Mouse (Mus musculus) intestine, embryonic 16.5 days (tissue): ENCODE measurements at regions not wholly inside any gene's neighbourhood (a gene's known extent, or its start where the extent isn't known, plus 50 kb on each side); places are given as distances from the start of the nearest gene placed in this dataset.

Experiments
- ATAC-seq: fragments of 200-750 bp; cut with Nextera tagmentation; 2 replicates; pipeline ENCODE4 v1.8.0; 2017; ENCODE audit warnings: moderate TSS enrichment, moderate library complexity
- H3K27ac ChIP-seq: fragments of 300-500 bp; sonication (generic); 2 replicates; pipeline ENCODE4 v1.5.1; 2014; ENCODE audit warnings: mild to moderate bottlenecking, low read length
- H3K27me3 ChIP-seq: fragments of 300-500 bp; sonication (generic); replicated peaks from 2 replicates; pipeline ENCODE4 v1.6.1; 2014; ENCODE audit warnings: low read length, control low read depth, mixed read lengths; ENCODE audit not compliant: control insufficient read depth, insufficient read depth
- H3K36me3 ChIP-seq: fragments of 300-500 bp; sonication (generic); 2 replicates; pipeline ENCODE4 v1.6.1; 2014; ENCODE audit warnings: low read length, control low read depth; ENCODE audit not compliant: control insufficient read depth, insufficient read depth
- H3K4me1 ChIP-seq: fragments of 300-500 bp; sonication (generic); 2 replicates; pipeline ENCODE4 v1.6.1; 2014; ENCODE audit warnings: low read length, control low read depth, mixed read lengths; ENCODE audit not compliant: control insufficient read depth, insufficient read depth
- H3K4me2 ChIP-seq: fragments of 300-500 bp; sonication (generic); 2 replicates; pipeline ENCODE4 v1.6.1; 2014; ENCODE audit warnings: low read depth, low read length, control low read depth
- H3K4me3 ChIP-seq: fragments of 300-500 bp; sonication (generic); 2 replicates; pipeline ENCODE4 v1.5.1; 2014; ENCODE audit warnings: mild to moderate bottlenecking, low read length
- H3K9ac ChIP-seq: fragments of 300-500 bp; sonication (generic); 2 replicates; pipeline ENCODE4 v1.6.1; 2014; ENCODE audit warnings: low read depth, low read length
- H3K9me3 ChIP-seq: fragments of 300-500 bp; sonication (generic); 2 replicates; pipeline ENCODE4 v1.6.1; 2016; ENCODE audit warnings: low read length, control low read depth; ENCODE audit not compliant: control insufficient read depth
- WGBS: fragments of 180-500 bp; shearing (Covaris S2); extraction: QIAGEN DNeasy Blood & Tissue Kit; methylation state at CpG from one replicate; pipeline ENCODE4 v1.1.7; 2014; 5-methylcytosine and 5-hydroxymethylcytosine counted together

DNA sequence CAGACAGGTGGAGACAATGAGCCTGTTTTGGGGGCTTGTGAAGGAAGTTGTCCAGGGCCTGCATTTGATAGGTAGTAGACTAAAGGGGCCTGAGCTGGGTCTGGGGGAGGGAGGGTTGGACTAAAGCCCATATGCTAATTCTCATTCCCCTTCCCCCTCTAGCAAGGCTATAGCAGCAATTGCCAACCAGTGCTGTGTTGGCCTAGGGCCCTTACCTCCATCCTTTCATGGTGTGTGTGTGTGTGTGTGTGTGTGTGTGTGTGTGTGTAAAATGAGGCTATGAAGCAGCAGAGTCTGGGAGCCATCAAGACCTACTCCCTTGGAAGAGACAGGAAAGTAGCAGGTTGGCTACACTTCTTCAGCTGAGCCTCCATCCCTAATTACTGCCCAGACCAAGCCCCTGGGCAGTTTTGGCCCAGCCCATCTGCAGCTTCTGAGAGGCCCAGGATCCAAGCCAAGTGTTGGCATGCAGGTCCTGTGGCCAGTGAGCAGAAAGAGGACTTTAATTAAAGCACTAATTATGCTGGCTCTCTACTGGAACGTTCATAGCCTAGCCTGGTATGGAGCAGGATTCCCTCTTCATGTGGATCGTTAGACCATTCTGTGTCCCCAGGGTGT, 143.4 kb downstream of the Dhx35 start:
- no peaks in the 10 kb centered on the region for H3K9me3 ChIP-seq
- H3K27me3 ChIP-seq, result no peaks in the 10 kb centered on the region
- WGBS, result 82% methylated on average over 2 of the region's 2 CpGs
- H3K36me3 ChIP-seq, result no peaks in the 10 kb centered on the region
- ATAC-seq, result no peak
- no peak overlapping the region for H3K9ac ChIP-seq
- no peak overlapping the region for H3K4me3 ChIP-seq
- H3K4me1 ChIP-seq, result no peaks in the 10 kb centered on the region
- no peak overlapping the region for H3K4me2 ChIP-seq
- H3K27ac ChIP-seq, result no peak overlapping the region

DNA sequence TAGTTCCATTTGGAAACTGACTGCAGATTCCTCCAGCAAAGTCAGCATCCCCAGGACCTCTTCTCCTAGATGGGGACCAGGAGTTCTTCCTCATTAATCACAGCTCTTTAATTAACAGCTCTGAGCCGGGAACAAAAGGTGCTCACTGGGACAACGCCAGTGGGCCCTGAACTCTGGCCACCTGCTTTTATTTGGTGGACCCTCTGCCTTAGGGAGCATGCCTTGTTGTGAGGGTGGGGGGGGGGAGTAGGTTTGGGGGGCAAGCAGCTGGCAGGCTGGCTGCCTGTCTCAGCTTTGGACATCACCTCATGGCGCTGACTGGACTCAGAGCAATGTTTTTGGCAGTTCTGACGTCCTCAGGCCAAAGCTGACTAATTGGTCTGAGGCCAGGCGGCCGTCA, 154.8 kb downstream of the Dhx35 start:
- Histone ChIP-seq H3K4me3 (no peak overlapping the region), H3K9me3 (no peaks in the 10 kb centered on the region), H3K27ac (no peak overlapping the region), H3K27me3 (no peaks in the 10 kb centered on the region), H3K36me3 (no peaks in the 10 kb centered on the region), H3K9ac (no peak overlapping the region), H3K4me1 (no peaks in the 10 kb centered on the region), H3K4me2 (no peak overlapping the region)
- ATAC-seq, result no peak
- WGBS, result 49% methylated on average over 6 of the region's 6 CpGs

GRCm38 (mm10) chr2:158951061-158951460, 156.5 kb downstream of the Dhx35 start:
- H3K36me3 ChIP-seq, result no peaks in the 10 kb centered on the region
- no peak overlapping the region for H3K9ac ChIP-seq
- no peak overlapping the region for H3K4me3 ChIP-seq
- H3K4me1 ChIP-seq, result no peaks in the 10 kb centered on the region
- no peak overlapping the region for H3K27ac ChIP-seq
- H3K27me3 ChIP-seq, result no peaks in the 10 kb centered on the region
- 43% methylated on average over 3 of the region's 3 CpGs for WGBS
- H3K4me2 ChIP-seq, result no peak overlapping the region
- H3K9me3 ChIP-seq, result no peaks in the 10 kb centered on the region
- ATAC-seq, result no peak

- no peaks in the 10 kb centered on the region for H3K4me1 ChIP-seq
- ATAC-seq, result no peak
- 49% methylated on average over 11 of the region's 11 CpGs for WGBS
- H3K9me3 ChIP-seq, result no peaks in the 10 kb centered on the region
- no peak overlapping the region for H3K4me3 ChIP-seq
- no peaks in the 10 kb centered on the region for H3K27me3 ChIP-seq
- no peak overlapping the region for H3K9ac ChIP-seq
- H3K36me3 ChIP-seq, result no peaks in the 10 kb centered on the region
- H3K4me2 ChIP-seq, result no peak overlapping the region
- no peak overlapping the region for H3K27ac ChIP-seq
These were observed 162.3 kb downstream of the Dhx35 start for GRCm38 (mm10) chr2:158956888-158957287.

DNA sequence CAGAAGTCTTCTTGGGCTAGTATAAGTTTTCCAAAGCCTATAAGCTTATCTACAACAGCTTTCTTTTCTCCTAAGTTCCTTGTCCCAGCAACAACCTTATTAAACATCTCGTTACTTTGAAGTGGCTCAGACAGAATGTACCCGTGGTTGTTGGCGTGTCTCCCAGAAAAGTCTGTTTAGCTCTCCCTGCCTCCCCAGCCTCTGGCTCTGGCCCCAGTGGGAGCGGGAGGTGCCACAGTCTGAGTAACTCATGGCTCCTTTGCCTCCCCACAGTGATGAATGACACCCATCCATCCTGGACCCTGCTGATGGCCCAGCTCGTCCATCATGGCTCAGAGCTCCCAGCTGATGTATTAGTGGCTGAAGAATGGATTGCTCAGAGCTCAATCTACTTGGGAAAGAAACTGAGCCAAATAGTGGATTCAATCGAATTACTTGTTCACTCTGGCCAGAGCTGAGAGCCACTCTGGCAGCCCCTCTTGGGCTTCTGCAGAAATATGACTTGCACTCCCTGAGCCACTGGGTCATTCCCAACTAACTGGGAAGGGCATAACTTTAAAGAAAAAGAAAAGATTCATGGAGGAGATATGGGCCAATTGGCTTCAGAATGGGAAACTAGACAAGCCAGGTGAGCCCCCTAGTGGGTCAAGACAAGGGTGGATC, 170.5 kb downstream of the Dhx35 start:
- Histone ChIP-seq H3K4me2 (no peak overlapping the region), H3K9ac (no peak overlapping the region), H3K27me3 (no peaks in the 10 kb centered on the region), H3K36me3 (no peaks in the 10 kb centered on the region), H3K27ac (no peak overlapping the region), H3K9me3 (no peaks in the 10 kb centered on the region), H3K4me1 (no peaks in the 10 kb centered on the region), H3K4me3 (no peak overlapping the region)
- ATAC-seq, result no peak
- 54% methylated on average over 6 of the region's 6 CpGs for WGBS

DNA sequence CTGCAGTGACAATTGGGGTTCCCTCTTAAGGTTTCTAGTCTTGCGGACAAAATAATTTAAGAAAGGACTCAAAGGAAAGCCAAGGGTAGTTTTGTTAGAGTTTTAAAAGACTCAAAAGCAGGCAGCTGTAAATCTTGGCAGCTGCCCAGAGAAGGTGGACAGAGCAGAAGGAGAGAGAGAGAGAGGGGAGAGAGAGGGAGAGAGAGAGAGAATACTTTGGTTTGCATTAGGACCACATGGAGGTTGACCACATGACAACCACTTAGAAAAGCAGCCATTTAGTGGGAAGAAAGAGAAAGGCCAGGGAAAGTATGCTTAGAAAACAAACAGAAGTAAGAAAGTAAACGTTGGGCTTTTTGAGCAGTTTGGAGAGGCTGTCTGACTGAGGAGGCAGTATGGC, 177.6 kb downstream of the Dhx35 start:
- H3K36me3 ChIP-seq, result no peaks in the 10 kb centered on the region
- H3K9me3 ChIP-seq, result no peaks in the 10 kb centered on the region
- H3K9ac ChIP-seq, result no peak overlapping the region
- 52% methylated on average over 2 of the region's 2 CpGs for WGBS
- no peak overlapping the region for H3K27ac ChIP-seq
- H3K4me3 ChIP-seq, result no peak overlapping the region
- H3K4me1 ChIP-seq, result no peaks in the 10 kb centered on the region
- no peak for ATAC-seq
- no peaks in the 10 kb centered on the region for H3K27me3 ChIP-seq
- no peak overlapping the region for H3K4me2 ChIP-seq

DNA sequence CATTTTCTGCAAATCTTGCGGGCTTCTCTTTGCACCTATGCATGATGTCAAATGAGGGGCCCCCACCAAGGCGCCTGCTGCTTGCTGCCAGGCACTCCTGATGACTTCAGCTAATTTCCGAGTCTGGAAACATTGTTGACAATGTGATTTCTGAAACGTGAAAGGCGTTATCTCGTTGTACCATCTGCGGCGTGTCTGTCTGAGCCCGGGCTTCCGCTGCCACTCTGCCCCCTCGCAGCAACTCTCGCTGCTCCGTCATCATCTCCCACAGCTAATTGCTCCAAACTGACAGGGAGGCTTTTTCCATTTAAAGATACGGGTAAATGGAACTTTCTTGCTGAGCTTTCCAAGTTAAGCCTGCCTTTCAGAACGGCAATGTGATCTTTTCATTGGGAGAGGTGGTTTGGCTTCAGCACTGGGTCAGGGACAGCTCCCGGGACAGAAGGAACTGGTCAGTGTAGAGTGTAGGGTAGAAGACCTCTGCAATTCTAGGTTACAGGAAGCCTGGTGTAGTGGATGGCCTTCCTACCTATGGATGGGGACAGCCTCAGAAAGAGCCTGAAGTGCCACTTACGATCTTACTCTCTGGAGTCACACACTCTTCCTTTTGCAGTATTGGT, 191.0 kb downstream of the Dhx35 start:
- ATAC-seq, result no peak
- 74% methylated on average over 17 of the region's 17 CpGs for WGBS
- no peak overlapping the region for H3K4me3 ChIP-seq
- H3K9ac ChIP-seq, result no peak overlapping the region
- no peak overlapping the region for H3K4me2 ChIP-seq
- H3K27me3 ChIP-seq, result no peaks in the 10 kb centered on the region
- H3K9me3 ChIP-seq, result no peaks in the 10 kb centered on the region
- no peaks in the 10 kb centered on the region for H3K4me1 ChIP-seq
- H3K27ac ChIP-seq, result no peak overlapping the region
- H3K36me3 ChIP-seq, result no peaks in the 10 kb centered on the region

DNA sequence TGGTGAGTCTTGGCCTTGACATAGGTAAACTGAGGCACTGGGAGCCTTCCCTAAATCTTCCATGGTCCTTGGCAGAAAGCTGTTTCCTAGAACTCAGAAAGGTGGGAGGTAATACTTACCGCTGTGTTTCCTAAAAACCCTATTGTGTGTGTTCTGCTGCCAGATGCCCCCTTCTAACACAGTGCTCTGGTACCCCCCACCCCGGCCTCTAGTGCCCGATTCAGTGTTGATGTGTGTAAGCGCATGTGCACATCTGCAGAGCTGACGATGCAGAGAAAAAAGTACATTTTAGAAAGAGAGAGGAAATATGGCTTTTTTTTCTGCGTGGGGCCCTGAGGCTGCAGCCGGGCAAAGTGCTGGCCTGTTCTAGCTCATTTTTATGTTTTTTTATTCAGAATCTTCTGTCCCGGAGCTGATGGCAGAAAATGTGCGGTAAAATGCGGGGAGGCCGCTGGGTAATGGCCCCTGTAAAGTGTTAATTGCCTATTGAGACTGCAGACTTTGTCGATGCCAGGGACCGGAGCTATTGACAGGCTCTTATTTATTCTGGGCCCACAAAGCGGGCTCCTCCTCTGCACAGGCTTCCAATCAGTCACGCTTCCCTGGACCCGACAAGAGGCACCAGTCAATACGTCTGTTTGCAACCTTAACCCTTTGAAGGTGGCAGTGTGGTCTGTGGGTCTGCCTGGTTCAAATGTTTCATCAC, 208.0 kb downstream of the Dhx35 start:
- no peak overlapping the region for H3K4me2 ChIP-seq

GRCm38 (mm10) chr2:159003187-159003497, 208.5 kb downstream of the Dhx35 start:
- ATAC-seq, result no peak
- Histone ChIP-seq H3K4me2 (no peak overlapping the region), H3K36me3 (no peaks in the 10 kb centered on the region), H3K9ac (no peak overlapping the region), H3K4me3 (no peak overlapping the region), H3K27me3 (no peaks in the 10 kb centered on the region), H3K9me3 (no peaks in the 10 kb centered on the region), H3K27ac (no peak overlapping the region), H3K4me1 (no peaks in the 10 kb centered on the region)
- whole genome bisulfite sequencing, result 56% methylated on average over 4 of the region's 4 CpGs

More for the DNA sequence above, 208.0 kb downstream of the Dhx35 start:
- Histone ChIP-seq H3K9ac (no peak overlapping the region), H3K9me3 (no peaks in the 10 kb centered on the region), H3K36me3 (no peaks in the 10 kb centered on the region), H3K4me1 (no peaks in the 10 kb centered on the region), H3K27ac (no peak overlapping the region), H3K27me3 (no peaks in the 10 kb centered on the region), H3K4me3 (no peak overlapping the region)
- 32% methylated on average over 17 of the region's 17 CpGs for WGBS
- ATAC-seq, result no peak
